Mouse (Mus musculus) MEL (cell line): Measurements from ENCODE around the gene Uspl1. TPM values are rescaled to one million over a fixed set of nuclear protein-coding genes. Genes with fewer than 3 reads are reported as not detected.

ENCODE experiments used
- DNase-seq: peaks from one replicate; pipeline ENCODE4 v3.0.0; 2011; ENCODE audit warnings: low read depth, low spot score
- H3K27ac ChIP-seq: 2 replicates; pipeline ENCODE4 v1.5.1; 2012; ENCODE audit warnings: low read depth, mild to moderate bottlenecking, control low read depth, low read length, moderate library complexity; ENCODE audit not compliant: control insufficient read depth
- H3K27me3 ChIP-seq, 2 experiments: fragments of 150-350 bp in 1 of 2; sonication (generic) in 1 of 2; 2 replicates each; pipeline ENCODE4 v1.6.1; 2012; ENCODE audit warnings: low read length in 2 of 2, mild to moderate bottlenecking in 2 of 2, improper control_type of control experiment in 1 of 2, moderate library complexity in 1 of 2; ENCODE audit not compliant: insufficient read depth in 2 of 2, control insufficient read depth in 1 of 2
- H3K36me3 ChIP-seq, 2 experiments: 2 replicates each; pipeline ENCODE4 v1.6.1; 2012 to 2014; ENCODE audit warnings: low read length in 2 of 2, improper control_type of control experiment in 1 of 2, inconsistent platforms in 1 of 2, mild to moderate bottlenecking in 1 of 2; ENCODE audit not compliant: insufficient read depth in 2 of 2, control insufficient read depth in 1 of 2
- H3K4me1 ChIP-seq, 2 experiments: fragments of 150-350 bp in 1 of 2; sonication (generic) in 1 of 2; 2 replicates each; pipeline ENCODE4 v1.6.1; 2012; ENCODE audit warnings: low read length in 2 of 2, improper control_type of control experiment in 1 of 2, mild to moderate bottlenecking in 1 of 2; ENCODE audit not compliant: insufficient read depth in 2 of 2, control insufficient read depth in 1 of 2
- H3K4me3 ChIP-seq, 2 experiments: fragments of 150-350 bp in 1 of 2; sonication (generic) in 1 of 2; 2 replicates each; pipeline ENCODE4 v1.5.1; 2012; ENCODE audit warnings: low read depth in 2 of 2, low read length in 2 of 2, mild to moderate bottlenecking in 2 of 2, moderate library complexity in 2 of 2, control low read depth in 1 of 2, improper control_type of control experiment in 1 of 2; ENCODE audit not compliant: control insufficient read depth in 1 of 2, insufficient read depth in 1 of 2
- H3K79me2 ChIP-seq: 2 replicates; pipeline ENCODE4 v1.6.1; 2012; ENCODE audit warnings: mild to moderate bottlenecking, low read length, moderate library complexity; ENCODE audit not compliant: control insufficient read depth, poor library complexity, insufficient read depth
- H3K9ac ChIP-seq: 2 replicates; pipeline ENCODE4 v1.6.1; 2012; ENCODE audit warnings: low read depth, mild to moderate bottlenecking, control low read depth, low read length, moderate library complexity; ENCODE audit not compliant: control insufficient read depth, poor library complexity, severe bottlenecking
- H3K9me3 ChIP-seq: fragments of 150-350 bp; sonication (generic); replicated peaks from 2 replicates; pipeline ENCODE4 v1.6.1; 2012; ENCODE audit warnings: mild to moderate bottlenecking, low read length, improper control_type of control experiment, moderate library complexity; ENCODE audit not compliant: insufficient read depth
- BHLHE40 ChIP-seq: IDR thresholded peaks from 2 replicates; pipeline ENCODE4 v1.6.1; 2012; ENCODE audit warnings: low read depth, mild to moderate bottlenecking, inconsistent platforms, low read length, improper control_type of control experiment, borderline replicate concordance
- CHD1 ChIP-seq: IDR thresholded peaks from 2 replicates; pipeline ENCODE4 v1.6.1; 2012; ENCODE audit warnings: low read depth, mild to moderate bottlenecking, inconsistent platforms, low read length, improper control_type of control experiment
- CHD2 ChIP-seq: IDR thresholded peaks from 2 replicates; pipeline ENCODE4 v1.6.1; 2011; ENCODE audit warnings: low read length, improper control_type of control experiment
- CTCF ChIP-seq, 3 experiments: IDR thresholded peaks in 2 of 3; conservative IDR thresholded peaks in 1 of 3; 2 replicates each; pipeline ENCODE4 v1.5.1; 2011 to 2012; ENCODE audit warnings: low read length in 3 of 3, low read depth in 2 of 3, mild to moderate bottlenecking in 2 of 3, improper control_type of control experiment in 1 of 3, inconsistent platforms in 1 of 3, mixed read lengths in 1 of 3, moderate library complexity in 1 of 3; ENCODE audit not compliant: control insufficient read depth in 1 of 3, insufficient read depth in 1 of 3, poor library complexity in 1 of 3, severe bottlenecking in 1 of 3
- E2F4 ChIP-seq: IDR thresholded peaks from 2 replicates; pipeline ENCODE4 v1.6.1; 2011; ENCODE audit warnings: low read depth, low read length, improper control_type of control experiment, borderline replicate concordance
- ELF1 ChIP-seq: IDR thresholded peaks from 2 replicates; pipeline ENCODE4 v1.6.1; 2014; ENCODE audit warnings: low read depth, mild to moderate bottlenecking, inconsistent platforms, low read length, improper control_type of control experiment, moderate library complexity
- EP300 ChIP-seq, 2 experiments: IDR thresholded peaks; 2 replicates each; pipeline ENCODE4 v1.6.1; 2011; ENCODE audit warnings: improper control_type of control experiment in 2 of 2, low read length in 2 of 2, low read depth in 1 of 2, mild to moderate bottlenecking in 1 of 2
- ETS1 ChIP-seq: IDR thresholded peaks from 2 replicates; pipeline ENCODE4 v1.6.1; 2012; ENCODE audit warnings: low read depth, mild to moderate bottlenecking, inconsistent platforms, low read length, improper control_type of control experiment, moderate library complexity
- GATA1 ChIP-seq: IDR thresholded peaks from 2 replicates; pipeline ENCODE4 v1.6.1; 2011; ENCODE audit warnings: low read depth, low read length, improper control_type of control experiment
- KAT2A ChIP-seq: conservative IDR thresholded peaks from 2 replicates; pipeline ENCODE4 v1.6.1; 2012; ENCODE audit warnings: low read depth, low read length, improper control_type of control experiment, inconsistent platforms
- MAFK ChIP-seq: IDR thresholded peaks from 2 replicates; pipeline ENCODE4 v1.6.1; 2011; ENCODE audit warnings: low read depth, mild to moderate bottlenecking, low read length, improper control_type of control experiment, borderline replicate concordance
- MAX ChIP-seq: IDR thresholded peaks from 2 replicates; pipeline ENCODE4 v1.6.1; 2011; ENCODE audit warnings: low read length, improper control_type of control experiment
- MEF2A ChIP-seq: IDR thresholded peaks from 2 replicates; pipeline ENCODE4 v1.6.1; 2014; ENCODE audit warnings: low read depth, mild to moderate bottlenecking, inconsistent platforms, low read length, improper control_type of control experiment; ENCODE audit not compliant: poor library complexity, insufficient replicate concordance, severe bottlenecking; ENCODE audit errors: extremely low read depth
- MXI1 ChIP-seq: IDR thresholded peaks from 2 replicates; pipeline ENCODE4 v1.6.1; 2011; ENCODE audit warnings: mild to moderate bottlenecking, low read depth, low read length, improper control_type of control experiment
- MYB ChIP-seq: IDR thresholded peaks from 2 replicates; pipeline ENCODE4 v1.6.1; 2011; ENCODE audit warnings: mild to moderate bottlenecking, low read depth, low read length, improper control_type of control experiment
- NELFE ChIP-seq: IDR thresholded peaks from 2 replicates; pipeline ENCODE4 v1.6.1; 2011; ENCODE audit warnings: low read depth, low read length, improper control_type of control experiment
- NRF1 ChIP-seq: IDR thresholded peaks from 2 replicates; pipeline ENCODE4 v1.6.1; 2014; ENCODE audit warnings: low read depth, mild to moderate bottlenecking, inconsistent platforms, low read length, improper control_type of control experiment, moderate library complexity; ENCODE audit not compliant: poor library complexity, insufficient read depth, severe bottlenecking
- POLR2A ChIP-seq, 2 experiments: IDR thresholded peaks; 2 replicates each; pipeline ENCODE4 v1.6.1; 2011 to 2012; ENCODE audit warnings: low read length in 2 of 2, mild to moderate bottlenecking in 2 of 2, control low read depth in 1 of 2, improper control_type of control experiment in 1 of 2, low read depth in 1 of 2, moderate library complexity in 1 of 2; ENCODE audit not compliant: control insufficient read depth in 1 of 2, insufficient read depth in 1 of 2, poor library complexity in 1 of 2
- POLR2AphosphoS2 ChIP-seq: IDR thresholded peaks from 2 replicates; pipeline ENCODE4 v1.6.1; 2011; ENCODE audit warnings: low read length, improper control_type of control experiment
- RAD21 ChIP-seq: IDR thresholded peaks from 2 replicates; pipeline ENCODE4 v1.6.1; 2011; ENCODE audit warnings: mild to moderate bottlenecking, low read depth, low read length, improper control_type of control experiment
- RCOR1 ChIP-seq: IDR thresholded peaks from 2 replicates; pipeline ENCODE4 v1.6.1; 2012; ENCODE audit warnings: low read depth, mild to moderate bottlenecking, inconsistent platforms, low read length, improper control_type of control experiment
- SIN3A ChIP-seq: IDR thresholded peaks from 2 replicates; pipeline ENCODE4 v1.6.1; 2012; ENCODE audit warnings: low read length, improper control_type of control experiment, inconsistent platforms
- SMC3 ChIP-seq: IDR thresholded peaks from 2 replicates; pipeline ENCODE4 v1.6.1; 2011; ENCODE audit warnings: low read depth, low read length, improper control_type of control experiment
- TAL1 ChIP-seq: IDR thresholded peaks from 2 replicates; pipeline ENCODE4 v1.6.1; 2012; ENCODE audit warnings: mild to moderate bottlenecking, inconsistent platforms, low read length, moderate library complexity, mixed read lengths
- TBP ChIP-seq: IDR thresholded peaks from 2 replicates; pipeline ENCODE4 v1.8.0; 2011; ENCODE audit warnings: low read depth, low read length, improper control_type of control experiment
- TCF12 ChIP-seq: IDR thresholded peaks from 2 replicates; pipeline ENCODE4 v1.6.1; 2014; ENCODE audit warnings: low read depth, mild to moderate bottlenecking, inconsistent platforms, low read length, improper control_type of control experiment, moderate library complexity
- USF1 ChIP-seq: IDR thresholded peaks from 2 replicates; pipeline ENCODE4 v1.6.1; 2014; ENCODE audit warnings: low read depth, mild to moderate bottlenecking, inconsistent platforms, low read length, improper control_type of control experiment, moderate library complexity
- USF2 ChIP-seq, 2 experiments: IDR thresholded peaks; 2 replicates each; pipeline ENCODE4 v1.6.1; 2011 to 2012; ENCODE audit warnings: improper control_type of control experiment in 2 of 2, low read length in 2 of 2, borderline replicate concordance in 1 of 2, inconsistent platforms in 1 of 2, low read depth in 1 of 2, mild to moderate bottlenecking in 1 of 2; ENCODE audit not compliant: insufficient read depth in 1 of 2
- ZKSCAN1 ChIP-seq: IDR thresholded peaks from 2 replicates; pipeline ENCODE4 v1.6.1; 2012; ENCODE audit warnings: low read depth, mild to moderate bottlenecking, inconsistent platforms, low read length, improper control_type of control experiment, moderate library complexity
- ZMIZ1 ChIP-seq: IDR thresholded peaks from 2 replicates; pipeline ENCODE4 v1.6.1; 2012; ENCODE audit warnings: low read depth, mild to moderate bottlenecking, inconsistent platforms, low read length, improper control_type of control experiment, moderate library complexity
- polyA plus RNA-seq, 2 experiments: library from polyadenylated mRNA; stranded (reverse) in 1 of 2; unstranded in 1 of 2; fragments of >175 nt in 1 of 2; fragments of >200 nt in 1 of 2; gene quantifications; 2 replicates each; pipeline versions ENCODE4 v1.2.1 to v1.2.4; 2012; ENCODE audit warnings: low replicate concordance in 2 of 2, low read depth in 1 of 2; ENCODE audit not compliant: insufficient read length in 2 of 2, insufficient read depth in 1 of 2, missing spikeins in 1 of 2
- total RNA-seq: library from RNA; depleted of rRNA; stranded (reverse); fragments of 300-350 nt; gene quantifications from 2 replicates; pipeline ENCODE4 v1.2.3, GENCODE M21; 2012

Uspl1 gene
- total and polyA plus RNA-seq, 3 experiments = 68.5 to 179 (median 94.4) TPM

GRCm38 (mm10) chr5:149245965-149246470, 61.9 kb downstream of the Uspl1 start (continued):
- no peak for TF ChIP-seq MEF2A
- peak; percentile 95 for TF ChIP-seq MXI1
- peak; percentile 97 for TF ChIP-seq GATA1
- TF ChIP-seq USF1 = 0 out of 2 replicates have a peak, but pooled peaks have one; percentile 39
- TF ChIP-seq TAL1 = peak; percentile 79
- TF ChIP-seq MYB = no peak
- peak; percentile 72; the same call in 1 of the 2 replicates for TF ChIP-seq ZMIZ1
- no peak for TF ChIP-seq USF2 (IDR thresholded peaks at IDR 0.05; ENCODE audit: borderline replicate concordance in 1 of 2, insufficient read depth in 1 of 2, low read depth in 1 of 2, low read length in 2 of 2)
- peak; percentile 98 for TF ChIP-seq ELF1
- TF ChIP-seq POLR2A (IDR thresholded peaks at IDR 0.05; ENCODE audit: control insufficient read depth in 1 of 2, insufficient read depth in 1 of 2, low read depth in 1 of 2, low read length in 2 of 2, poor library complexity in 1 of 2) = peak; percentile 50 to 87; a peak in 2 of 4 replicates
- TF ChIP-seq TBP = peak; percentile 85
- TF ChIP-seq CHD1 = no peak
- TF ChIP-seq BHLHE40 = peak; percentile 65
- TF ChIP-seq KAT2A = no peak; the same call in 1 of the 2 replicates
- TF ChIP-seq E2F4 = no peak
- peak; percentile 98 for TF ChIP-seq ETS1

DNA sequence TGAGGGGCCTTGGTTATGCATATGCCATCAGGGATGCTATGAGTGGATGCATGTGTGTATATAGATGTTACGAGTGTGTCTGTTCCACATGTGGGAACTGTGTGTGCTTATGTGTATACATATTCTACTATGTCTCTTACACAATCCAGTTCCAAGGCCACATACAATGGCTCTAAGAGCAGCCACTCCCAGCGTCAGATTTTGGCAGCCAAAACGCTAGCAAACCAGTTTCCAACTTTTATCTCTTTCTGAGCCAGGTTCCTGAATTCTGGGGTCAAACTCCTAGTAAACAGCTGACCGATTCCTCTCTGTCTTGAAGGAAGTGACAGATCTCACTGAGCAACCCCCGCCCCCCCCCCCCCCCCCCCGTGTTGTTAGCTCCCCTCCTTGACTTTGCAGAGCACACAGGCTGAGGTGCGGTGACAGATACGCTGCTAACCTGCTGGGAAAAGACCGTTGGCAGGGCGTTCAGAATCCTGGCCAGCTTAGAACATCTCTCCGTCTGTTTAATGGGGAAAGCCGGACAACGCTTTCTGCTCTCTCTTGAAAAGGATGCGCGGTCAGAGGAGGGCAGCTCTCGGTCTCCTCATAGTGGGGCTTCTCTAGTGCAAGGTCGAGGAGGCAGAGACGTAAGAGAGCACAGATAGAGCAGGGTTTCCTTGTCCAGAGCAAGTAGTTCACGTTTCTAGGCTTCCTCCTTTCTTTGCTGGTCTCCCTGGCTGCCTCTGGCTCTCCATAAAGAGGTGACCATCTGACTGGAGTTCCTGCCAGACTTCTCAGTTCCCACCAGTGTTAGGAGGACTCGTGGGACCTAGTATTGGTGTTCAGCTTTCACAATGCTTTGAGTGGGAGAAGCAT, 63.1 kb downstream of the Uspl1 start:
- peaks cover 3 to 21% of the 10 kb centered on the region in 2 experiments; a peak in 3 of 4 replicates for H3K4me1 ChIP-seq
- H3K36me3 ChIP-seq = peaks cover 0 to 8% of the 10 kb centered on the region in 2 experiments; a peak in 2 of 4 replicates
- H3K9ac ChIP-seq = peak overlapping the region; percentile 36
- H3K4me3 ChIP-seq = peak overlapping the region; percentile 29 to 33
- no peaks in the 10 kb centered on the region for H3K27me3 ChIP-seq
- DNase-seq = peak; percentile 76
- no peaks in the 10 kb centered on the region; the same call in 1 of the 2 replicates for H3K79me2 ChIP-seq
- peak overlapping the region; percentile 34 for H3K27ac ChIP-seq
- no peaks in the 10 kb centered on the region for H3K9me3 ChIP-seq
- no peak for TF ChIP-seq CTCF (IDR thresholded peaks at IDR 0.05 in 2 of 3, conservative IDR thresholded peaks at IDR 0.05 in 1 of 3; ENCODE audit: control insufficient read depth in 1 of 3, insufficient read depth in 1 of 3, low read depth in 2 of 3, low read length in 3 of 3, poor library complexity in 1 of 3, severe bottlenecking in 1 of 3)
- TF ChIP-seq CHD2 = no peak
- TF ChIP-seq NELFE = peak; percentile 30
- TF ChIP-seq RCOR1 = peak; percentile 67; the same call in 1 of the 2 replicates
- TF ChIP-seq TAL1 = no peak
- no peak for TF ChIP-seq POLR2AphosphoS2
- TF ChIP-seq KAT2A = no peak
- TF ChIP-seq TCF12 = peak; percentile 19; the same call in 1 of the 2 replicates
- peak; percentile 60; the same call in 1 of the 2 replicates for TF ChIP-seq MXI1
- no peak for TF ChIP-seq E2F4
- no peak for TF ChIP-seq TBP
- TF ChIP-seq MYB = no peak
- no peak for TF ChIP-seq SMC3
- TF ChIP-seq EP300 (IDR thresholded peaks at IDR 0.05; ENCODE audit: low read depth in 1 of 2, low read length in 2 of 2) = peak in 1 of 2 experiments; percentile 28; a peak in 3 of 4 replicates
- peak; percentile 89 for TF ChIP-seq ETS1
- TF ChIP-seq POLR2A (IDR thresholded peaks at IDR 0.05; ENCODE audit: control insufficient read depth in 1 of 2, insufficient read depth in 1 of 2, low read depth in 1 of 2, low read length in 2 of 2, poor library complexity in 1 of 2) = no peak
- TF ChIP-seq ELF1 = no peak
- peak; percentile 84 for TF ChIP-seq SIN3A
- TF ChIP-seq MAFK = 0 out of 2 replicates have a peak, but pooled peaks have one; percentile 25
- TF ChIP-seq BHLHE40 = 0 out of 2 replicates have a peak, but pooled peaks have one; percentile 20
- no peak for TF ChIP-seq ZKSCAN1
- TF ChIP-seq NRF1 = no peak
- TF ChIP-seq ZMIZ1 = no peak
- no peak for TF ChIP-seq RAD21
- 0 out of 2 replicates have a peak, but pooled peaks have one; percentile 9 for TF ChIP-seq MAX
